Mouse (Mus musculus) kidney, postnatal 0 days (tissue): ENCODE results near the gene Ptprf. TPM values are rescaled to one million over a fixed set of nuclear protein-coding genes. Genes with fewer than 3 reads are reported as not detected.

Experiments used
- ATAC-seq: fragments of 200-750 bp; cut with Nextera tagmentation; replicated peaks from 2 replicates; pipeline ENCODE4 v1.8.0; 2017; ENCODE audit warnings: low read depth, moderate number of reproducible peaks, moderate TSS enrichment, moderate library complexity; ENCODE audit not compliant: low FRiP score
- DNase-seq: peaks from one replicate; pipeline ENCODE4 v3.0.0-alpha.2; 2016; ENCODE audit warnings: low spot score
- H3K27ac ChIP-seq: fragments of 300-500 bp; sonication (generic); 2 replicates; pipeline ENCODE4 v1.5.1; 2014; ENCODE audit warnings: mild to moderate bottlenecking
- H3K27me3 ChIP-seq: fragments of 300-500 bp; sonication (generic); 2 replicates; pipeline ENCODE4 v1.6.1; 2014; ENCODE audit warnings: low read length, mixed read lengths; ENCODE audit not compliant: insufficient read depth
- H3K36me3 ChIP-seq: fragments of 300-500 bp; sonication (generic); 2 replicates; pipeline ENCODE4 v1.6.1; 2014; ENCODE audit warnings: low read length, mixed read lengths; ENCODE audit not compliant: insufficient read depth
- H3K4me1 ChIP-seq: fragments of 300-500 bp; sonication (generic); replicated peaks from 2 replicates; pipeline ENCODE4 v1.6.1; 2014; ENCODE audit warnings: antibody characterized with exemption, low read length, mixed read lengths; ENCODE audit not compliant: insufficient read depth
- H3K4me2 ChIP-seq: fragments of 300-500 bp; sonication (generic); 2 replicates; pipeline ENCODE4 v1.6.1; 2014; ENCODE audit warnings: mild to moderate bottlenecking, low read length, moderate library complexity, mixed read lengths
- H3K4me3 ChIP-seq: fragments of 300-500 bp; sonication (generic); replicated peaks from 2 replicates; pipeline ENCODE4 v1.5.1; 2014; ENCODE audit warnings: low read depth, low read length
- H3K9ac ChIP-seq: fragments of 300-500 bp; sonication (generic); 2 replicates; pipeline ENCODE4 v1.6.1; 2014; ENCODE audit warnings: low read depth, low read length
- H3K9me3 ChIP-seq: fragments of 300-500 bp; sonication (generic); replicated peaks from 2 replicates; pipeline ENCODE4 v1.6.1; 2016; ENCODE audit warnings: low read length, inconsistent platforms, mixed read lengths
- CTCF ChIP-seq: IDR thresholded peaks from 2 replicates; pipeline ENCODE4 v1.5.1; 2016; ENCODE audit warnings: antibody characterized with exemption, low read depth, mild to moderate bottlenecking, moderate library complexity
- WGBS: fragments of 180-500 bp; shearing (Covaris S2); extraction: QIAGEN DNeasy Blood & Tissue Kit; methylation state at CpG from one replicate; pipeline ENCODE4 v1.1.7; 2014; 5-methylcytosine and 5-hydroxymethylcytosine counted together
- polyA plus RNA-seq: library from polyadenylated mRNA; unstranded; fragments of >200 nt; fragmentation: Nextera tagmentation; extraction: Ambion mirVana; gene quantifications from 2 replicates; pipeline ENCODE4 v1.2.1, GENCODE M21; 2015

Ptprf gene
- polyA plus RNA-seq, 1 experiment from 2014 or later: 34.0 TPM

DNA sequence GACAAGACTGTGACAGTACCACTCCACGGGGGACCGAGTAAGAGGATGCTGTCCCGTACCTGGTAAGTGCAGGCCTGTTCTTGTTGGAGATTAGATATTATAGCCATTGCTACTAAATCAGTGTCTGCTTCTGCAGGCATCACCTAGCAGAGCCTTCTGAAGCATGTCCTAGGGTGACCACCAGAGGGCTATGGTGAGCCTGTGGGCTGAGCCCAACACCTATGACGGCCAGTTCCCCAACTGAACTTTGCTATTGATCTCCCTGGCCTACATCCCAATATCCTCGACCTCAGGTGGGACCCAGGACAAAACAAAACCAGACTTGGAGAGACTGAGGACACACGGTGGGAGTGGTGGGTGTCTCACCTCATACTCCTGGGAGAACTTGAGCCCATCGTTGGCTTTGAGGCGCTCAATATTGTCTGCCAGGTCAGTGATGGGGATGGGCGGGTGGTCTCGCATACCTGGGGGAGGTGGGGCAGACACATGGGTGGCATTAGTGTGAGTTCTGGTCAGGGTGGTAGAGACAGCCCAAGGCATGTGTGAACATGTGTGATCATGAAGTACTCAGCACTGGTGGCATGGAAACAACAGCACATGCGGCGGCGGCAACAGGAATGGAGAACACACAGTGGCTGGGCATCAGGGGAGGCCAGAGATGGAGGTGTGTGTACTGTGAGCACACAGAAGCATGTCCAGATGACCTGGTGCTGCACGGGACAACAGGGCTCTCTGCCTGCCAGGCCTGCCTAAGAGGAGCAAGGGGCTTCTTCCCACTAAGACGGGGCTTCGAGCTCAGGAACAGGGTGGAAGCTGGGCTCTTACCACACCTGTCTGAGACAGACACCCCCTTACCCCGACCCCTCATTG is 74.2 kb downstream of the Ptprf start:
- 82% methylated on average over 17 of the region's 17 CpGs for WGBS
- H3K9me3 ChIP-seq: no peaks in the 10 kb centered on the region
- H3K27me3 ChIP-seq: no peaks in the 10 kb centered on the region
- DNase-seq (peak; percentile 79), ATAC-seq (0 out of 2 replicates have a peak, but pooled peaks have one; percentile 14)
- no peak overlapping the region for H3K9ac ChIP-seq
- TF ChIP-seq CTCF: peak; percentile 88
- H3K27ac ChIP-seq: no peak overlapping the region
- peaks cover 67% of the 10 kb centered on the region for H3K36me3 ChIP-seq
- H3K4me3 ChIP-seq: no peak overlapping the region
- no peaks in the 10 kb centered on the region for H3K4me1 ChIP-seq
- H3K4me2 ChIP-seq: no peak overlapping the region

DNA sequence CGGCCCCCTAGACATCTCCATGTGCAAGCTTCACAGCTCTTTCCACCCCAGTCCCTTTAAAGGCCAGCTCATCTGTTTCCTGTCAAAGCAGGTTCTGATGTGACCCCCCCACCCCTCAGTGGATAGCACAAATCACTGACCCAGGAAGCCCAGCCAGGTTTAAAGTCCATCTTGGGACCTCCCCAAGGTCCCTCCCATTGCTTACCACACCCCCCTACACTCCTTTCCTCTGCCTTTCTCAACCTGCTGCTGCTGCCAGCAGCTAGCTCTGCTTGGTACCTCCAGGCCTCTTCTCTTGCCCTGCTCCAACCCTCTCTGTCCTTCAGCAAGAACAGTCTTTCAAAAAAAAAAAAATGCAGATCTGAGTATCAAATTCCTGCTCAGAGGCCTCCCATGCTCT is 76.3 kb downstream of the Ptprf start:
- H3K36me3 ChIP-seq: peaks cover 79% of the 10 kb centered on the region
- H3K27me3 ChIP-seq: no peaks in the 10 kb centered on the region
- no peak overlapping the region for H3K4me2 ChIP-seq
- 85% methylated on average over 1 of the region's 1 CpGs for WGBS
- TF ChIP-seq CTCF: no peak
- H3K4me3 ChIP-seq: no peak overlapping the region
- H3K9ac ChIP-seq: no peak overlapping the region
- H3K27ac ChIP-seq: peak overlapping the region; percentile 13; the same call in 1 of the 2 replicates
- H3K4me1 ChIP-seq: no peaks in the 10 kb centered on the region
- H3K9me3 ChIP-seq: no peaks in the 10 kb centered on the region
- ATAC-seq (peak; percentile 50), DNase-seq (no peak)

GRCm38 (mm10) chr4:118206918-118207640 is 84.1 kb downstream of the Ptprf start:
- ATAC-seq: no peak
- Histone ChIP-seq H3K27me3 (no peaks in the 10 kb centered on the region), H3K4me2 (no peak overlapping the region), H3K36me3 (peaks cover 41% of the 10 kb centered on the region), H3K27ac (no peak overlapping the region), H3K9me3 (no peaks in the 10 kb centered on the region), H3K9ac (no peak overlapping the region), H3K4me3 (no peak overlapping the region), H3K4me1 (no peaks in the 10 kb centered on the region)
- WGBS: 68% methylated on average over 10 of the region's 10 CpGs
- DNase-seq: no peak
- peak; percentile 45; the same call in 1 of the 2 replicates for TF ChIP-seq CTCF

DNA sequence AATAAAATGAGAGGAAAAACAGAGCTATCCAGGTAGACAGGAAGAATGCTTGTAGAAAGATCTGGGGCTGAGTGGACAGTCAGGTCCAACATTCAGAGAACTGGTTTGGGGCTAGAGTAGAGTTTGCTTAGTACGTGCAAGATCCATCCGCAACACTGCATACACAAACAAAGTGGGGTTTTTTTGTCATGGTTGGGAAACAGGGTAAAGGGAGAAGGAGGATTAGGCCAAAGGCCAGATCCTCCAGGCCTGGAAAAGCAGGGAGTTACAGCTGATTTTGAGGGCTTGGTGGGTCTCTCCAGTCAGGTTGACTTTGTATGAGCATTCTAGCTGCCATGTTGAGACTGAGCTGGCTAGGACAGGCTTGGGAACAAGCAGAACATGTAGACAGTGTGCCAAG is 85.3 kb downstream of the Ptprf start:
- no peaks in the 10 kb centered on the region for H3K9me3 ChIP-seq
- H3K27ac ChIP-seq: no peak overlapping the region

DNA sequence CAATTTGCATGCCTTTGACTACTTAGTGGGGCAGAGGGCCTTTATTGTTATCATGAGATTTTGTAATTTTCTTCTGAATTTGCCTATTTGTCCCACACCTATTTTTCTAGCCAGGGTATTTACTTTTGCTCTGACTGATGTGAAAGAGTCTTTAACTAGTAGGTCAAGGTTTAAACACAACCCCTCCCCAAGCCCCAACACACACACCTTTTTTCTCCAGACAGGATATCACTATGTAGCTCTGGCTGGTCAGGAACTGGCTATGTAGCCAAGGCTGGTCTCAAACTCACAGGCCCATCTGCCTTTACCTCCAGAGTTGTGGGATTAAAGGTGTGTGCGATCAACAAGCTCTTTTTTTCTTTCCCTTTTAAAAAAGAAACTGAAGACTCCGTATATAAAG is 92.1 kb downstream of the Ptprf start:
- Histone ChIP-seq H3K4me1 (no peaks in the 10 kb centered on the region), H3K4me2 (no peak overlapping the region), H3K4me3 (no peak overlapping the region), H3K9ac (no peak overlapping the region), H3K27me3 (no peaks in the 10 kb centered on the region), H3K9me3 (no peaks in the 10 kb centered on the region), H3K27ac (no peak overlapping the region), H3K36me3 (no peaks in the 10 kb centered on the region)
- ATAC-seq (no peak), DNase-seq (no peak)
- no peak for TF ChIP-seq CTCF
- WGBS: 76% methylated on average over 2 of the region's 2 CpGs

More for the DNA sequence above, 85.3 kb downstream of the Ptprf start:
- H3K9ac ChIP-seq: no peak overlapping the region
- ATAC-seq (no peak), DNase-seq (no peak)
- H3K27me3 ChIP-seq: no peaks in the 10 kb centered on the region
- no peak overlapping the region for H3K4me2 ChIP-seq
- WGBS: 57% methylated on average over 2 of the region's 2 CpGs
- H3K4me1 ChIP-seq: no peaks in the 10 kb centered on the region
- H3K4me3 ChIP-seq: no peak overlapping the region
- peaks cover 30% of the 10 kb centered on the region for H3K36me3 ChIP-seq
- TF ChIP-seq CTCF: no peak

DNA sequence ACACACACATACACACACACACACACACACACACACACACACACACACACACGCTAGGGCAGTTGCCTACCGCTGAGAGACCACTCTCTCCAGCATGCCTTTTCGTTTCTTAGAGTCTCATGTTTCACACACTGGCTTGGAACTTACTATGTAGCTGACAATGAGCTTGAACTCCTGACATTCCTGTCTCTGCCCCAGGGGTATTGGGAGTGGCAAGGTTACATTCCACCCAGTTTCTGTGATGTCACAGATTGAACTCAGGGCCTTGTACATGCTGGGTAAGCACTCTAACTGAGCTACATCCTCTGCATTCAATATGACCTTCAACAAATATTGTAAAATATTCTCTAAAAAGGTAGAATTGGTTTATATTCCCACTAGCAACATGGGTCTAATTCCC is 92.6 kb downstream of the Ptprf start:
- Histone ChIP-seq H3K4me2 (no peak overlapping the region), H3K9me3 (no peaks in the 10 kb centered on the region), H3K4me1 (no peaks in the 10 kb centered on the region), H3K4me3 (no peak overlapping the region), H3K27me3 (no peaks in the 10 kb centered on the region), H3K36me3 (no peaks in the 10 kb centered on the region), H3K9ac (no peak overlapping the region), H3K27ac (no peak overlapping the region)
- DNase-seq (no peak), ATAC-seq (no peak)
- no peak for TF ChIP-seq CTCF
- WGBS: 43% methylated on average over 3 of the region's 3 CpGs
